Mouse (Mus musculus): Measurements from ENCODE around the gene Mllt1. TPM values are rescaled to one million over a fixed set of nuclear protein-coding genes. Genes with fewer than 3 reads are reported as not detected.

Mllt1 gene
- polyA plus RNA-seq (2015; fragmentation: Illumina TruSeq; extraction: RNeasy Lipid Tissue Mini Kit (QIAGEN cat#74804); ENCODE audit: insufficient read depth, low replicate concordance): 8.2 TPM

DNA sequence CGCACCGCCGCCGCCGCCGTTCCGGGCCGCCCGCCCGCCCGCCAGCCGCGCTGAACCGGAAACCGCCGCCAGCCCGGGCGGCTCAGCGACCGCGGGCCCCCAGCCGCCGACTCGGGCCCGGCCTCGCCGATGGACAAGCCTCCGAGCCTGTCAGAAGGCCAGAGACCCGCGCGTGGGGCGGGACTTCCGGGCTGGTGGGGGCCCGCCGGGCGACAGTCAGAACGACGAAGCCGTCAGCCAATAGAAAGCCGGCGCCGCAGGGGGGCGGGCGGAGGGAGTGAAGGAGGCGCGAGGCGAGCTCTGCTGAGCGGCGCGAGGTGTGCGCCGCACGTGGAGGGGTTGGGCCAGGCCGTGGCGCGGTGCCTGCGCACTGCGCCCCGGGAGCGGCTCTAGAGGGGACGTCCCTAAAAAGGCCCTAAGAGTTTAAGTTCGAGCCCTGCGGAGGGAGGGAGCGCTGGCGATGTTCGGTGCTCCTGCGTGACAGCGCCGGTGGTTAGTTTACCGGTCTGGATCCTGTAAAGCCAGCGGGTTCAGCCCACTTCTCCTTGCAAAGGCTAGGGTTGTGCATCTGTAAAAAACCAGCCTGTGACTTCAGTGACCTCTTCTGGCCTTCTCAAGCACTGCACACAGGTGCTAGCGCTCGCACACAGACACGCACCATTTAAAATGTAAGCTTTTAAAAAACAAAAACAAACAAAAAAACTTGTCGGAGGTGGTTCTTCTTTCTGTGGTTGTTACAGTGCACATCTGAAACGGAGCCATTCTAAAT lies at the start of gene Mllt1:
TSS of gene Mllt1 (minus strand) at position 53 of the 769 bp plus-strand sequence.

GRCm38 (mm10) chr17:56982013-56982412 lies 46.8 kb upstream of the Mllt1 start, which contains the start of gene Acer1:
Acer1 (minus strand) TSS chr17:56982126.

GRCm38 (mm10) chr17:56874936-56875651 lies 60.1 kb downstream of the Mllt1 start, which contains the start of gene 1700061G19Rik:
1700061G19Rik (plus strand) TSS chr17:56875477.

DNA sequence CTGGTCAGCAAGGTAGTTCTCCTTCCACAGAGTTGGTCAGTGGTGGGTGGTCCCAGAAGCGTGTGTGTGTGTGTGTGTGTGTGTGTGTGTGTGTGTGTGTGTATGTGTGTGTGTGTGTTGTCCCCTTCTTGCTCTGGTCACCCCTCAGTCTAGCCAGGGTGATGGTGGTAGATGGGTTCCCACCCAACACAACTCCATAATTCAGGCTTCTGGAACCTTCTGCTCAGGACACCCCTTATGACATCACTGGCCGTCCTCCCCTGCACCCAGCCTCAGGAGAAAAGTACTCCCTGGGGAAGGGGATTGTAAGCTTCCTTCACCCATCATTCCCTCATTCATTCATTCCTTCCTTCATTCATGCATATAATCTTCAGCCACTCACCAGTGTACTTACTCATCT lies 61.0 kb downstream of the Mllt1 start, which contains the start of gene Acsbg2:
TSS of gene Acsbg2 (minus strand) at position 211 of the 400 bp plus-strand sequence.

Other genes with a start within 250 kb of the Mllt1 start
- gene Ndufa11, start 217.6 kb downstream of the Mllt1 start, polyA plus RNA-seq (2015; fragmentation: Illumina TruSeq; extraction: RNeasy Lipid Tissue Mini Kit (QIAGEN cat#74804); ENCODE audit: insufficient read depth, low replicate concordance): 12.6 TPM
- 17.4 TPM for gene Vmac, start 217.4 kb downstream of the Mllt1 start, polyA plus RNA-seq (2015; fragmentation: Illumina TruSeq; extraction: RNeasy Lipid Tissue Mini Kit (QIAGEN cat#74804); ENCODE audit: insufficient read depth, low replicate concordance)
- not detected for gene Nrtn, start 177.9 kb downstream of the Mllt1 start, polyA plus RNA-seq (2015; fragmentation: Illumina TruSeq; extraction: RNeasy Lipid Tissue Mini Kit (QIAGEN cat#74804); ENCODE audit: insufficient read depth, low replicate concordance)
- 8.4 TPM for gene Dus3l, start 170.7 kb downstream of the Mllt1 start, polyA plus RNA-seq (2015; fragmentation: Illumina TruSeq; extraction: RNeasy Lipid Tissue Mini Kit (QIAGEN cat#74804); ENCODE audit: insufficient read depth, low replicate concordance)
- gene Prr22, start 165.2 kb downstream of the Mllt1 start, polyA plus RNA-seq (2015; fragmentation: Illumina TruSeq; extraction: RNeasy Lipid Tissue Mini Kit (QIAGEN cat#74804); ENCODE audit: insufficient read depth, low replicate concordance): 0.18 TPM
- gene Rfx2, start 104.4 kb downstream of the Mllt1 start, polyA plus RNA-seq (2015; fragmentation: Illumina TruSeq; extraction: RNeasy Lipid Tissue Mini Kit (QIAGEN cat#74804); ENCODE audit: insufficient read depth, low replicate concordance): 1.8 TPM
- gene Acsbg2, start 61.0 kb downstream of the Mllt1 start, polyA plus RNA-seq (2015; fragmentation: Illumina TruSeq; extraction: RNeasy Lipid Tissue Mini Kit (QIAGEN cat#74804); ENCODE audit: insufficient read depth, low replicate concordance): not detected
- 0.19 TPM for gene 1700061G19Rik, start 59.9 kb downstream of the Mllt1 start, polyA plus RNA-seq (2015; fragmentation: Illumina TruSeq; extraction: RNeasy Lipid Tissue Mini Kit (QIAGEN cat#74804); ENCODE audit: insufficient read depth, low replicate concordance)
- not detected for gene Acer1, start 46.7 kb upstream of the Mllt1 start, polyA plus RNA-seq (2015; fragmentation: Illumina TruSeq; extraction: RNeasy Lipid Tissue Mini Kit (QIAGEN cat#74804); ENCODE audit: insufficient read depth, low replicate concordance)
- gene Clpp, start 54.9 kb upstream of the Mllt1 start, polyA plus RNA-seq (2015; fragmentation: Illumina TruSeq; extraction: RNeasy Lipid Tissue Mini Kit (QIAGEN cat#74804); ENCODE audit: insufficient read depth, low replicate concordance): 11.5 TPM
- 7.3 TPM for gene Alkbh7, start 61.9 kb upstream of the Mllt1 start, polyA plus RNA-seq (2015; fragmentation: Illumina TruSeq; extraction: RNeasy Lipid Tissue Mini Kit (QIAGEN cat#74804); ENCODE audit: insufficient read depth, low replicate concordance)
- not detected for gene Pspn, start 64.6 kb upstream of the Mllt1 start, polyA plus RNA-seq (2015; fragmentation: Illumina TruSeq; extraction: RNeasy Lipid Tissue Mini Kit (QIAGEN cat#74804); ENCODE audit: insufficient read depth, low replicate concordance)
- 29.0 TPM for gene Gtf2f1, start 75.9 kb upstream of the Mllt1 start, polyA plus RNA-seq (2015; fragmentation: Illumina TruSeq; extraction: RNeasy Lipid Tissue Mini Kit (QIAGEN cat#74804); ENCODE audit: insufficient read depth, low replicate concordance)
- not detected for gene Gm17949, start 76.1 kb upstream of the Mllt1 start, polyA plus RNA-seq (2015; fragmentation: Illumina TruSeq; extraction: RNeasy Lipid Tissue Mini Kit (QIAGEN cat#74804); ENCODE audit: insufficient read depth, low replicate concordance)
- gene Khsrp, start 96.1 kb upstream of the Mllt1 start, polyA plus RNA-seq (2015; fragmentation: Illumina TruSeq; extraction: RNeasy Lipid Tissue Mini Kit (QIAGEN cat#74804); ENCODE audit: insufficient read depth, low replicate concordance): 40.8 TPM
- not detected for gene Slc25a41, start 106.2 kb upstream of the Mllt1 start, polyA plus RNA-seq (2015; fragmentation: Illumina TruSeq; extraction: RNeasy Lipid Tissue Mini Kit (QIAGEN cat#74804); ENCODE audit: insufficient read depth, low replicate concordance)
- 0.84 TPM for gene Crb3, start 123.7 kb upstream of the Mllt1 start, polyA plus RNA-seq (2015; fragmentation: Illumina TruSeq; extraction: RNeasy Lipid Tissue Mini Kit (QIAGEN cat#74804); ENCODE audit: insufficient read depth, low replicate concordance)
- gene Slc25a23, start 124.4 kb upstream of the Mllt1 start, polyA plus RNA-seq (2015; fragmentation: Illumina TruSeq; extraction: RNeasy Lipid Tissue Mini Kit (QIAGEN cat#74804); ENCODE audit: insufficient read depth, low replicate concordance): 10.4 TPM
- gene Dennd1c, start 143.1 kb upstream of the Mllt1 start, polyA plus RNA-seq (2015; fragmentation: Illumina TruSeq; extraction: RNeasy Lipid Tissue Mini Kit (QIAGEN cat#74804); ENCODE audit: insufficient read depth, low replicate concordance): 128 TPM
- 0.83 TPM for gene Tubb4a, start 152.4 kb upstream of the Mllt1 start, polyA plus RNA-seq (2015; fragmentation: Illumina TruSeq; extraction: RNeasy Lipid Tissue Mini Kit (QIAGEN cat#74804); ENCODE audit: insufficient read depth, low replicate concordance)
- 2.3 TPM for gene Tnfsf9, start 169.9 kb upstream of the Mllt1 start, polyA plus RNA-seq (2015; fragmentation: Illumina TruSeq; extraction: RNeasy Lipid Tissue Mini Kit (QIAGEN cat#74804); ENCODE audit: insufficient read depth, low replicate concordance)
- gene Cd70, start 214.4 kb upstream of the Mllt1 start, polyA plus RNA-seq (2015; fragmentation: Illumina TruSeq; extraction: RNeasy Lipid Tissue Mini Kit (QIAGEN cat#74804); ENCODE audit: insufficient read depth, low replicate concordance): not detected

All from spleen, adult 10 weeks (tissue).